Mouse (Mus musculus) cerebral cortex, adult 2 months (tissue): ENCODE measurements around the gene Abcb10.

Experiments used
- WGBS: fragments of 180-500 bp; shearing (Covaris S2); methylation state at CpG from one replicate; pipeline ENCODE4 v1.1.7; 2018; 5-methylcytosine and 5-hydroxymethylcytosine counted together

Gene Abcb10

DNA sequence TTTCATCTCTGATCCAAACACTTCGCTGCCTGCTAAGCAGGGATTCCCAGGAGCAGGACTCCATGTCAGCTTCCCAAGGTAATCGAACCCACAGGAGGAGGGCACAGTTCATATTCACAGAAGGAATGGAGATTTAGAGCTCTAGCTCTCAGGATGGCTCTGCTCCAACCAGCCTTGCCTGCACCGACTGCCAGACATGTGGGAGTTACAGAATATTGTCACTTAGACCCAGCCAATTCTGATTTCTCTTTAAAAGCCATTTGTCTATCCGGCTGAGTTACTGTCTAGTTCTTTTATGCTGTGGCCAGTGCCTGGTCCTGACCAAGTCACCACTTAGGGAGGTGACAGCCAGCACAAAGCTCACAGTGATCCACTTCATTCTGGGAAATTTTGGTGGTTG, 1.2 kb downstream of the Abcb10 start:
- 15% methylated on average over 4 of the region's 4 CpGs for WGBS

DNA sequence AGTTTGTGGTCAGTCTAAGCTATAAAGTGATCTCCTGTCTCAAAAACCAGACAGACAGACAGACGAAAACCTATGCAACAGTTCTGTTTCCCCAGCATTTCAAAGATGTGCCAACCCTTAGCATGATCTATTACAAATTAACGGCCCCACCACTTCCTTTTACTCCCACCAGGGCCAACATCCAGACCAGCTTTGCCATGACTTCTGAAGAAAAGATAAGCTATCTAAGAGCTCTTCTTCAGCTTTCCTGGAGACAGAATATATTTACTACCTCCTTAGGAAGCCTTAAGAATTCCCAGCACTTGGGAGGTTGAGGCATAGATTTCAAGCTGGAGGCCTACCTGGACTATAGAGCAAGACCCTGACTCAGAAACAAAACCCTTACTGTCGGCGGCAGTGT, 2.7 kb downstream of the Abcb10 start:
- 92% methylated on average over 4 of the region's 4 CpGs for WGBS

DNA sequence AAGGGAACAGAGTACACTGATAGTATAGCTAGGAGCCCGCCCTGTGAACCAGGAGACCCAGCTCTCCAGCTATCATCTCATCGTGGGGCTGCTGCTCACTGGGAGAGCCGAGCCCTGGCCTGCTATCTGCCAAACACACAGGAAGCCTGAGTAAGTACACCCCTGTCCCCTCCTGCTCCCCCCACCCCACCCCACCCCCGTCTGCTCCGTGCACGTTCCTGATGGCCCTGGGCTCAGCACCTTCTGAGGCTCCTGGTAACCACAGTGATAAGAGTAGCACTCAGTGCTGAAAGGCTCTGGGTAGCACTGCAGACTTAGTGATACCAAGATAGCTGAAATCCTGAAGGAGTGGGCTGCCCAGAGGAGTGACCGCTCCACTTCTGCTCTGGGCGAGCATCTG, 4.0 kb downstream of the Abcb10 start:
- 85% methylated on average over 8 of the region's 8 CpGs for WGBS

DNA sequence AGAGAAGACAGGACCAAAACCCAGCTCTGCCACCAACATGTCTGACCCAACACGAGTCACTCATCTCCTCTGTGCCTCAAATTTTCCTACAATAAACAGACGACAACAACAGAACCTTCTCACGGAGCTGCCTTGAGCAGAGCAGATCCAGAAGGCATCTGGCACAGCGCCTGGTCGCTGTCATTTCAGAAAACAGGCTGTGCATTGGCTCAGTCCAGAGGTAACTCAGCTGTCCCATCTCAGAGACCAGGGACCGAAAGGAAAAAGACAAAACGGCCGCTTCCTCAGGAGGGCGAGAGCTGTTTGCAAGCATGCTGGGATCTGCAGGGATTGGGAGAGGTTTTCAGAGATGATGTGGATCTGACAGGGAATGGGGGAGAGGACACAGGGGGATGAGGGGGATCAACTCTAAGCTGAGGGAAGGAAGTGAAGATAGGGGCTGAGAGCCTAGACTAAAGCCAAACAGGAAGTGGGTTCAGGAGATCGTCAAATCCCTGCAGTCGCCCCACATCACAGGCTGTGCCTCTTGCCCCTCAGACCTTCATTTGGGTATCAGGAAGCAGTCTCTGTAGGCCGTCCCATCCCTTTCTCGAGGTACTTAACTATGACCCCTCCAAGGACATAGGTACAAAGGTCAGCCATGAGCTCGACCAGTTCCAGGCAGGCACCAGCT, 4.6 kb downstream of the Abcb10 start:
- WGBS, result 70% methylated on average over 14 of the region's 14 CpGs

DNA sequence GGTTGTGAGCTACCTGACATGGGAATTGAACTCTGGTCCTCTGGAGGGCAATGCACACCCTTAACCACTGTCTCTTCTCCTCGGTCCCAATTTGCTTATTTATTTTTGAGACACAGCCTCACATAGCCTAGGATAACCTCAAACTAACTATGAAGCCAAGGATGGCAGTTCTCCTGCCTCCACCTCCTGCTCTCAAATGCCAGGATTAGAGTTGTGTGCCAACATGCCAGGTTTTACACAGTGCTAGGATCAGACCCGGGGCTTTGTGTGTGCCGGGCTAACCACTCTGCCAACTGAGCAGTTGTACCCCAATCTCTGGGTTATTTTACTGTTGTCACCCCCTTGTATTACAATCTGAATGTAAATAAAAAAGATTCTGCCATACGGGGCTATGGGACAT, 5.4 kb downstream of the Abcb10 start:
- 62% methylated on average over 4 of the region's 4 CpGs for WGBS

DNA sequence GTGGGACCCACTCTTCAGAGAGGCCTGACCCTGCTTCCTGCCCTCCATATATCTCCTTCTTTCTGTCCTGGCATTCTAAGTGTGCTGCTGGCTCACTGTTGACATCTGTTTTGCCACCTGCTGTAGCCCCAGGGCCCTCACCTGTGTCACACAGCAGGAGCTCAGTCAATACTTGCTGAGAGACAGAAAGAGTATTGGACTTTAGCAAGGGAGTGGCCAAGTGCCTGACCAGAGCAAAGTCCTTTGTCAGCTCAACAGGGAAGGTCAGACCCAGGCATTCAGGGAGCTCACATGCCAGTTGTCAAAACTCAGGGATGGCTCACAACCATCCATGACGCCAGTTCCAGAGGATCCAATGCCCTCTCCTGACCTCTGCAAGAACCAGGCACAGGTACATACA, 9.4 kb downstream of the Abcb10 start:
- 79% methylated on average over 1 of the region's 1 CpGs for WGBS

DNA sequence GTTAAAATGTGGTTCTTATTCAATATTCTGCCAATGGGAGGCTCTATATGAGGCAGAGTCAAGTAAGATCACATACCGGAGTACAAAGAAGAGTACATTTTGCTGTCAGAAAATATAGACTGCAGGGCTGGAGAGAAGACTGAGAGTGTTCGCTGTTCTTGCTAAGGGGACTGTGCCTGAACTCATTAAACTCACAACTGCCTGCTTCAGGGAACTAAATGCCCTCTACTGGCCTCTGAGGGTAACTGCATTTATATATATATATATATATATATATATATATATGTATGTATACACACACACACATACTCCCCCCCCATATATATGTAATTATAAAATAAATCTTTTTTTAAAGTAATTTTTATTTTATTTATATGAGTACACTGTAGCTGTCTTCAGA, 16.0 kb downstream of the Abcb10 start:
- 53% methylated on average over 2 of the region's 2 CpGs for WGBS

DNA sequence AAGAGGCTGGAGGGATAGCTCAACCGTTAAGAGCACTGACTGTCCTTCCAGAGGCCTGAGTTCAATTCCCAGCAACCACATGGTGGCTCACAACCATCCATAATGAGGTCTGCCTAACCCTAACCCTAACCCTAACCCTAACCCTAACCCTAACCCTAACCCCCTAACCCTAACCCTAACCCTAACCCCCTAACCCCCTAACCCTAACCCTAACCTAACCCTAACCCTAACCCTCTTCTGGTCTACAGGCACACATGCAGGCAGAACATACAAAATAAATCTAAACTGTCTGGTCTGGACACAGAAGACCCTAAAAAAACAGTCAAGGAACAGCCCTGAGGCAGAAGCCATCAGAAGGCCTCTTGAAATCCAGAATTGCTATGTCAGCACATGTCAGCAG, 21.6 kb downstream of the Abcb10 start:
- 87% methylated on average over 1 of the region's 1 CpGs for WGBS

DNA sequence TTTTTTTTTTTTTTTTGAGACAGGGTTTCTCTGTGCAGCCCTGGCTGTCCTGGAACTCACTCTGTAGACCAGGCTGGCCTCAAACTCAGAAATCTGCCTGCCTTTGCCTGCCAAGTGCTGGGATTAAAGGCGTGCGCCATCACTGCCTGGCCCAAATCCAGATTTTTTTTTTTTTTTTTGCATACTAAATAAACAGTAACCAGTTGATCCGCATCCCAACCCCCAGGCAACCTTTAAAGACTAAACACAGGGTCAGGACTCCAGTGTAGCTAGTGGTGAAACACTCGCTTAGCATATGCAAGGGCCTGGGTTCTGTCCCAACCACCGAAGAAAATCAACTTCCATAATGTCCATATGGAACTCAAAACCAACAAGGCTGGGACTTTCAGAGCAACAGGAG, 22.4 kb downstream of the Abcb10 start:
- WGBS, result 60% methylated on average over 5 of the region's 5 CpGs

DNA sequence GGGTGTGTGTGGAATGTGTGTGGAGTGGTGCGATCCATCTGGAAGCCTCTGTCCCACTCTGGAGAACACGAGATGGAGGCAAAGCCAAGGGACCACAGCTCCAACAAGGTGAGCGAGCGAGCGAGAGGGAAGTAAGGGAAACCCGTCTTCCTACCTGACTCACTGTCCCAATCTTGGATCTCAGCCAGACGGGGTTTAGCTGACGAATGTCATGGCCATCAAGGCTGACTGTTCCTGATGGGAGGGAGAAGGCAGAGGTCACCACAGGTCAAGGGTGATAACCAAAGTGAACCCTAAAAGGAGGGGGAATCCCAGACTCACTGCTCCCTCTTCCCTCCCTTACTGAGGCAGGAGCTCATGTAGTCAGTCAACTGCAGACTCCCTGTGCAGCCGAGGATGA, 22.9 kb downstream of the Abcb10 start:
- WGBS, result 75% methylated on average over 9 of the region's 9 CpGs

DNA sequence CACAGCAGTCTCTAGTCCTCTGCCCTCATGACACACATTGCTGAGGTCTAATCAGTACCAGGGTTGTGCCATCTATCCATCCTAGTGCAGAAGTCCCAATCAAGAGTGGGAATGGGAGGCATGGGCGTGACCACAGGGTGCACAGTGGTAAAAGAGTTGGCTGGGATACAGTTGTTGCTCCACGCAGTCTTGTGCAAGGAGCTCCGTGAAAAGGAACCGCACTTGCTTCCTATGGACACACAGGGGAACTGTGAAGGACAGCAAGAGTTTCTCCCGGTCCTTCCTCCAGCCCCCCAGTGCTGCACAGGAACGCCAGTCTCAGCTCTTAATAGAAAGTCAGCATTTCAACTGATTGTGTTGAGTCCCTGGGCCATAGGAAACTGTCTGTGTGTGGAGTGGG, 23.4 kb downstream of the Abcb10 start:
- 84% methylated on average over 6 of the region's 6 CpGs for WGBS

DNA sequence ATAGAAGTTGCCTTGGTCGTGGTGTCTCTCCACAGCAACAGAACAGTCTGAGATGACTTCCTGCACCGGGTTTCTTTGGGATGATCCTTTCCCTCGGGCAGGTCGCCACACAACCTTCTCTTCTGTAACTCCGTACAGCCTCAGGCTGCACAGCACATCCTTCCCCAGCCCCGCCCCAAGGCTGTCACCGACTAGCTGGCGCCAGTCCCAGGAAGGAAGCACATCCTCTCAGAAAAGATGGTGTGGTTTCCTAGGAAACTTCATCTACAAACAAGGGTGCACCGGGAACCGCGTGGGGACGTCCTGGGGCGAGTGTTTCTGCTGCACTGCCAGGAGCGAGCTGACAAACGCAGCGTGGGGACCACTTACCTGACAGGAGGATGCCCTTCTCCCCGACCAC, 24.8 kb downstream of the Abcb10 start:
- WGBS, result 33% methylated on average over 17 of the region's 17 CpGs

DNA sequence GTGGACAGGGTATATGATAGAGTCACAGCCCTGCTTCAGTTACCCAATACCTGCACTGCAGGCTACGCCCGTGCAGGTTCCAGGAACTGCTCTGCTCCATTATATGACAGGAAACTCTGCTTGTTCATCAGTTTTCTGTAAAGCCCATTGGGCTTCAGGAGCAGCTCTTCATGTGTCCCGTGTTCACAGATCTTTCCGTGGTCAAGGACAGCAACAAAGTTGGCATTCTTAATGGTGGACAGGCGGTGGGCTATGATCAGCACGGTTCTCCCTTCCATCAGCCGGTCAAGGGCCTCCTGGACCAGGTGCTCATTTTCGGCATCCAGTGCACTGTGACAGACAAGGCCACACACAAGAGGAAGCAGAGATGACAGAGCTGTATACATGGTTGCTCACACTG, 28.7 kb downstream of the Abcb10 start:
- 89% methylated on average over 8 of the region's 8 CpGs for WGBS

DNA sequence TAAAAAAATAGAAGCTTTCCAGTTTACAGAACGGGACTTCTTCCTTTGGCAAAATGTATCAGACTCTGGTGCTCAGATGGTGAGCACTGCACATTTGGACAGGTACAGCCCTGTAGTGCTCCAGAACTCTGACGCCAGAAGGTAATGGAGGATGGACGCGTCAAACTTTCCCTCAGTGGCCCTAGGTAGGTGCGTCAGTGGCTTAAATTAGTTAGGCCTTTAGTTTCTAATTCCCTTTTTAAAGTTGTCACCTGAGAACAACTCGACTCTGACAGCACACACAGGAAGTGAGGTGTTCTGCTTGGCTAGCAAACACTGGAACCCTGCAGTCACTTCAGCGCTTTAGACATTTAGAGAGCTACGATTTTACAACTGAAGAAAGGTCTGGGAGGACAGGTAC, 29.2 kb downstream of the Abcb10 start:
- WGBS, result 90% methylated on average over 8 of the region's 8 CpGs

DNA sequence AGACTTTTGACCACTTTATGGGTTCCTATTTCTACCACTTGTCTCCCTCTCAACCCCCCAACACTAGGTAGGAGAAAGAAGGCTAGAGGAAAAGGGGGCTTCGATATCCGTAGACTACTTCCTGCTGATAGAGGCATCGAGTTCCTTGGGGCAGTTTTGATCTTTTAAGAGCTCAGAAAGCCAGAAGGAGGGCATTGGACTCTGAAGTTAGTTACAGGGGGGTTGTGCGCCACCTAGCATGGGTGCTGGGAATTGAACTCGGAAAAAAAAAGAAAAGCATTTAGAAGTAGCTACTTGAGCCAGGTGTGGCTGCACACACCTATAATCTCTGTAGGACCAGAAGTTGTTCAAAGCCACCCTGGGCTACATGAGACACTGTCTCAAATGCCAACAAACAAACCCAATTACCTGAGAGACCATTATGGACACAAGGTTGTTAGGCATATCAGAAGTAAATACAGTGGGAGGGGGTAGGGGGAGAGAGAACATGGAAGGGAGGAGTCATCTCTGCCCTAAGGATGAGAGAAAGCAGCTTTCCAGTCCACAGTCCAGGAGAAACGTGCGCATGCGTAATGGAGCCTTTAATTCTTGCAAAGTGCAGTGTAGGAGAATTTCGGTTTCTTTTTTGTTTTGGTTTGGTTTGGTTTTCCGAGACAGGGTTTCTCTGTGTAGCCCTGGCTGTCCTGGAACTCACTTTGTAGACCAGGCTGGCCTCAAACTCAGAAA, 32.7 kb downstream of the Abcb10 start:
- 37% methylated on average over 10 of the region's 10 CpGs for WGBS

DNA sequence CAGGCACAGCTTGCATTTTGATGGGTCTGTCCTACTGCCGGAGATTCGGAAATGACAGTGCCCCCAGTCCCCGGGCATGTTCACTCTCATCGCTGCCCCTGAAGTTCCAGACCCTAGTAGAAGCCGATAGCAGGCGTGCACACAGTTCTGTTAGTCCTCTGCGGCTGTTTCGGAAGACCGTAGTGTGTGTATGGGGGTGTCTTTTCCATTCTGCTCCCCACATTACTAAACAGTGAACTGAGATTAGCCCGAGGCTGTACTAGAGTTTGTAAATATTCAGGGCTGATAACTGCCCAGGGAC, 33.3 kb downstream of the Abcb10 start:
- 1% methylated on average over 10 of the region's 10 CpGs for WGBS

DNA sequence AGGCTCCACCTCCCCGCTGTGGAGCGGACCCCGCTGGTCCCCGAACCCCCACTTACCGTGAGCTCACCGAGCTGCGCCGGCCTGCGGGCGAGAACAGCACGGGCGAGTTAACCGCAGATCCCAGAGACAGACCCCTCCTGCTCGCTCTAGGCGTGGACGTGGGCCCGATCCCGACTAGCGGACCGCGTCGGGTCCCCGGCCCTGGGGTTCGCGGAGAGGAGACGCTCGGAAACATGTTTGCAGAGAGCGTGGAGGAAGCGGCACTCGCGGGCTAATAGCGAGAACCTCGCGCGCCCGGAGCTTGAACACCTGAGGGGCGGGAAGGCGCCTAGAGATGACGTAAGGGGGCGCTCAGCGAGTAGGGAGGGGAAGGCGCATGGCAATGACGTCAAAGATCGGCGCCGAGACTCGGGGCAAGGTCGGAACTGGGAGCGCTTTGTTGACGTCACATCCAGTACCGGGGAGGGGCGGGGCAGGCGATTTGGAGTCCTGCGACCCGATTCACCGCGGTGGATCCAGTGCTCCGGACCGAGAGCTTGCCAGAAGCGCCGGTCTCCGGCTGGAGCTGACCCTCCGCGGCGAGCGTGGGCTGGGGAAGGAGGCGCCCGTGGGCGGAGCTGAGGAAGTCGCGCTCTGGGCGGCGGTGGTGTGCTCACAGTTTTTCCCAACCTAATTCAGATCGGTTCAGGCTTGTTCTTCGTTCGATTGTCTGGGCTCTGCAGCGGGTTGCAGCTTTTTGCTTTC, 33.8 kb downstream of the Abcb10 start, which contains the start of gene Nup133:
Nup133 (minus strand) TSS at position 324 of the 744 bp plus-strand sequence.
- WGBS, result under 1% methylated on average over 77 of the region's 77 CpGs

DNA sequence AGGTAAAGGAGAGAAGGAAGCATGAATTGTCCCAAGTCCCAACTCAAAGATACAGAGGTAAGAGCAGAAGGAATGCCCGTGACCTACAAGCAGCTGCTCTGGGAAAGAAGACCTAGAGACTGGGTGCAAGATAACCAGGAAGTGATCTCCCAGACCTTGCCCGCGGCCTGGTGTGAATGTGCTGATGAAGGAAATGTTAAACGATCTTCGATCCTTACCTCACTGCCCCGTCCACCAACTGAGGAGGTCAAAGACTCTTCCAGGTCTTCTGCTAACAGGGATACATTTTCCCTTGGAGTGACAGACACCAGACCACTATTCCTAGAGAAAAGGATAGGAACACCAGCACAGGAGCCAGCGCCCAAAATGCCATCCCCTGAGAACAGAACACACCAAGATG, 53.9 kb downstream of the Abcb10 start:
- WGBS, result 94% methylated on average over 7 of the region's 7 CpGs

DNA sequence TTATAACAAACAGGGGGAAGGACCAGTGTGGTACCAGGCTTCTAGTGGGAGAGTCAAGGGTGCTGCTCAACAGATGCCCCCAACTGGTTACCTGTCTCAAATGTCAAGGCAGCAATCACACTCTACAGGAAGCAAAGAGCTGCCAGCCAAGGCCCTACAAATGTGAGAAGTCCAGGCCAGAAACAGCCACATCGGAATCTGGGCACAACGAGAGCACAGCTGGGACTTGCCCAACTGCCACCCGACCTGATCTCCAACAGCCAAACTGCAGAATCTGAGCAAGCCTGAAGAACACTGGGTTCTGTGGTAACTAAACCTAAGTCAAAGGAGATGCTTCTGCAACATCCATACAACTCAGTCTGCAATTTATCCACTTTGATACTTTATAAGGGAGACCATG, 57.3 kb downstream of the Abcb10 start:
- WGBS, result 90% methylated on average over 3 of the region's 3 CpGs

DNA sequence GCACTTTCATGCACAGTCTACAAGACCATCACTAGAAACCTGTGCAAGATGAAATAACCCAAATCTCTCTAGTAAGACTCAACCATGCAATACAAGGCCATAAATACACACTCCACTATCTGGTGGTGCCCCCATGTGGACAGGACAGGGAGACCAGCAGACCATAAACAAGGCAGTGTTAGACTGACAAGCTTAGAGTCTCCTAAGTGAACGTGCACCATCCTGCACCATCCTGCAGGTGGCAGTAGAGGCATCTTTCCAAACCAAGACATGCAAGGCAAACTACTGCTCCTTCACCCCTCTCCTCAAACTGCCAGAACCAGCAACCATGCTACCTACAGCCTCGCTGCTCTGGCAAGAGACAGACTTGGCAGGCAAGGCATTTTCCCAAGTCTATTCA, 58.2 kb downstream of the Abcb10 start:
- WGBS, result 8% methylated on average over 2 of the region's 2 CpGs

DNA sequence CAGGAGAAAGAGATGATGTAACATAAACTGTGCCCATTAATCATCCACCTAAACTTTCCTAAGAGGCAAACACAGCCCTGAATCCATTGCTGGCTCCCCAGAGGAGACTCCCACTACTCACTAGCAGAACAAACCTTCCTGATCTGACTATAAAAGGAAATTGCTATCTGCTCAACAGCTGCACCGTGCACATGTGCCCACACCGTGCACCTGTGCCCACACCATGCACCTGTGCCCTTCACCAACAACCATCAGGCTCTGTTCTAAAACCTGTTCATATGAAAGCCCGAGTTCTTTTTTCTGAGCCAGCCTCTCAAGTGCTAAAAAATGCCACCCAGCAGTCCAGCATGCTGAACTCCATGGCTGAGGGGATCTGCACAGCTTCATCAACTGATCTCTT, 68.3 kb downstream of the Abcb10 start:
- 70% methylated on average over 3 of the region's 3 CpGs for WGBS

DNA sequence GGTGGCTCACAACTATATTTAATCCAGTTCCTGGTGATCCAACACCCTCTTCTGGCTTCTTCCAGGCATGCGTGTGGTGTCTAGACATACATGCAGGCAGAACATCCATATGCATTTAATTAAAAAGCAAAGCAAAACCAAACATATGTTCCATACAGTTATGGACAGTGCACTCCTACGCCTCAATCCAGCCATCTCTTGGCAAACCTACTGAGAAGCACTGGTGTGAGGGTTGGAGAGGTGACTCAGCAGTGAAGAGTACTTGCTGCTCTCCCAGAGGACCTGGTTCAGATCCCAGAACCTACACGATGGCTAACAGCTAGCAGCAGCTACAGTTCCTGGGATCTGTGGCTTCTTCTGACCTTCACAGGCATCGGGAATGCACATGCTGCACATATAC, 70.7 kb downstream of the Abcb10 start:
- 57% methylated on average over 4 of the region's 4 CpGs for WGBS

DNA sequence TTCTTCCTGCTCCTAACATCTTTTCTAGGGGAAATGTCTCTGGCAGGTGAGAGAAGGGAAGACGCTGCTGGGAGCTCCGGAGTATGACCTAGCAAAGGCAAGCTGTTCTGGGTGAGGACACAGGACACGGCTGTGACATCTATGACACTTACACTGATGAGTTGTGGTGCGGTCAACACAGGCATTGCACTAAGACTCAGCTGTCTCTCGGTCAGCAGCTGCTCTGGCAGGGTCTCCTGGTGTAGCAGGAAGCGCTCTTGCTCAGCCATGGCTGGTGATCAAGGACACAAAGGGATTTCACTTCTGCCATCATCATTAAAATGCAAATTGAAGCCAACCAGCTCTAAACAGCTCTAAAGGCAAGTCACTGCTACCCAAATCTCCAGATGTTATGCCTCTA, 75.3 kb downstream of the Abcb10 start:
- WGBS, result 73% methylated on average over 6 of the region's 6 CpGs
